Mouse (Mus musculus) midbrain, embryonic 16.5 days (tissue): ENCODE measurements around the gene Pde1c. TPM values are rescaled to one million over a fixed set of nuclear protein-coding genes. Genes with fewer than 3 reads are reported as not detected.

Source experiments
- ATAC-seq: fragments of 200-750 bp; cut with Nextera tagmentation; 2 replicates; pipeline ENCODE4 v1.8.0; 2017; ENCODE audit warnings: moderate TSS enrichment
- H3K27ac ChIP-seq: fragments of 300-500 bp; sonication (generic); 2 replicates; pipeline ENCODE4 v1.5.1; 2014; ENCODE audit warnings: mild to moderate bottlenecking, low read length, mixed read lengths
- H3K27me3 ChIP-seq: fragments of 300-500 bp; sonication (generic); 2 replicates; pipeline ENCODE4 v1.6.1; 2014; ENCODE audit warnings: low read depth, low read length, mixed read lengths; ENCODE audit not compliant: control insufficient read depth, insufficient read depth
- H3K36me3 ChIP-seq: fragments of 300-500 bp; sonication (generic); 2 replicates; pipeline ENCODE4 v1.6.1; 2014; ENCODE audit warnings: mild to moderate bottlenecking, low read length, moderate library complexity, mixed read lengths; ENCODE audit not compliant: control insufficient read depth, insufficient read depth
- H3K4me1 ChIP-seq: fragments of 300-500 bp; sonication (generic); 2 replicates; pipeline ENCODE4 v1.6.1; 2014; ENCODE audit warnings: mild to moderate bottlenecking, low read length, mixed read lengths; ENCODE audit not compliant: control insufficient read depth, insufficient read depth
- H3K4me2 ChIP-seq: fragments of 300-500 bp; sonication (generic); 2 replicates; pipeline ENCODE4 v1.6.1; 2014; ENCODE audit warnings: mild to moderate bottlenecking, low read length, mixed read lengths
- H3K4me3 ChIP-seq: fragments of 300-500 bp; sonication (generic); 2 replicates; pipeline ENCODE4 v1.5.1; 2014; ENCODE audit warnings: low read depth, mild to moderate bottlenecking, low read length, moderate library complexity, mixed read lengths
- H3K9ac ChIP-seq: fragments of 300-500 bp; sonication (generic); 2 replicates; pipeline ENCODE4 v1.6.1; 2014; ENCODE audit warnings: low read depth, low read length, mixed read lengths
- H3K9me3 ChIP-seq: fragments of 300-500 bp; sonication (generic); replicated peaks from 2 replicates; pipeline ENCODE4 v1.6.1; 2014; ENCODE audit warnings: mild to moderate bottlenecking, low read length, mixed read lengths; ENCODE audit not compliant: control insufficient read depth, poor library complexity, severe bottlenecking
- WGBS: fragments of 180-500 bp; shearing (Covaris S2); extraction: QIAGEN DNeasy Blood & Tissue Kit; methylation state at CpG from one replicate; pipeline ENCODE4 v1.1.7; 2014; 5-methylcytosine and 5-hydroxymethylcytosine counted together
- polyA plus RNA-seq: library from polyadenylated mRNA; unstranded; fragments of >200 nt; fragmentation: Nextera tagmentation; extraction: Ambion mirVana; gene quantifications from 2 replicates; pipeline ENCODE4 v1.2.1, GENCODE M21; 2015

Pde1c gene
- polyA plus RNA-seq, 1 experiment from 2014 or later = 7.4 TPM

DNA sequence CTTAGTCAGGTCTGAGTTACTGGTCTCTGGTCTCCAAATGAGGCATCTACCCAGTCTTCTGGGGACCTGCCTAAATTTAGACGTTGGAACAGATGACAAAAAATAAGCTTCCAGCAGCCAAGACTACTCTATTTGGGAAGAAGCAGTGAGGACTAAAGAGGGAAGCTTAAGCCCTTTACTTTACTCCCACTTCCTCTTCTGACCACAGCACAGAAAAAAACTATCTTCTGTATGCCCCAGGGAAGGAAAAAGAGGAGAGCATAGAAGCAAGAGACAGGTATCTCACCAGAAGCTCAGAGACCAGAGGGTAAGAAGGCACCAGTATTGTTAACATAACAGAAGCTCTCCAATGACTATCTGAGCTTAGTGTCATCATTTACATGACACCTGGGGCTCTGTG is 410.7 kb downstream of the Pde1c start:
- 79% methylated on average over 1 of the region's 1 CpGs for WGBS
- no peak overlapping the region for H3K4me2 ChIP-seq
- ATAC-seq = no peak

DNA sequence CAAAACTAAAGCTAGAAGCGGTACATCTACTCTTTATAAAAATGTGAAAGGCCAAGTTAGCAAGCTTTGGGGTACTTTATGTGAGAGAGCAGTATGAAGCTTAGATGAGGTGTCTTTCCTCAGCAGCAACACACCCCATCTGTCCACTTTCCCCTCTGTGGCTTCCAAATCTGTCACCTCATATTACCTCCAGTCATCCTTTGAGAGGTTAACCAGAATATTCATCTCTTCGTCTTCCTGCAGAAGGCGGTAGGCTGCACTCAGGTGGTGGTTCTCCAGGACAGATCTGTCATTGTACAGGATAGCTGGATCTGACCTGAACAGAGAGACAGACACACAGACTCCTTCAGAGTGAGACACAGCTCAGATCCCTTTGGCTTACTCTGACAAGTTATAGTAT is 412.1 kb downstream of the Pde1c start:
- no peaks in the 10 kb centered on the region for H3K27me3 ChIP-seq
- H3K36me3 ChIP-seq = no peaks in the 10 kb centered on the region
- 95% methylated on average over 3 of the region's 3 CpGs for WGBS
- no peaks in the 10 kb centered on the region for H3K9me3 ChIP-seq
- H3K4me3 ChIP-seq = no peak overlapping the region
- no peak overlapping the region for H3K27ac ChIP-seq
- no peak overlapping the region for H3K4me2 ChIP-seq
- ATAC-seq = no peak
- no peak overlapping the region for H3K9ac ChIP-seq
- no peaks in the 10 kb centered on the region for H3K4me1 ChIP-seq

More for the DNA sequence above, 410.7 kb downstream of the Pde1c start:
- Histone ChIP-seq H3K4me3 (no peak overlapping the region), H3K4me1 (no peaks in the 10 kb centered on the region), H3K27ac (no peak overlapping the region), H3K9ac (no peak overlapping the region), H3K9me3 (no peaks in the 10 kb centered on the region), H3K27me3 (no peaks in the 10 kb centered on the region), H3K36me3 (no peaks in the 10 kb centered on the region)

DNA sequence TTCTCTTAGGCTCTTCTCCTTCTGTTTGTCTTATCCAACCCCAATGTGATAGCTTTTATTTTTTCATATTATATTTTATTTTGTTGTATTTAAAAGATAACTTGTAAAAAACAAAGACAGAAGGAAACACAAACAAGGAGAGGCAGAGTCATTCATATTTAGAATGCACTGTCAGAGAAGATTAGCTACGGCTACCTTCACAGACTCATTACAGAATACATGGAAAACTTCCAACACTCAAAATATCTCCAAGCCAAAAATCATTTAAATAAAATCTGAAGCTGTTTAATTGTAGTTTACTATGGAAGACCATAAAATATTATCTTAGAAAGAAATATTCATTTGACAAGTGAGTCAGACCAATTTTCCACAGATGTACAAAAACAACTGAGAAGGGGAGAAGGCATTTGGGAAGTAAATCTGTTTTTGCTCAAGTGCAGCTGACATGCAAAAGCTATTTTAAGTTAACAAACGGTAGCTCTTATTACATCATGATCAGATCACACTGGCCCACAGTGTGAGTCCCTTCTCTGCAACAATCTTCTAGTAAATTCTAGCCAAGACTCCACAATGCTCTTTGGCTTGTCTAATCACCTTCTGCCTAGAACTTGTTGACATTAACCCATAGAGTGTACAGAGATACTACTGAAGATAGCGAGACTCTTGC is 438.3 kb downstream of the Pde1c start:
- Histone ChIP-seq H3K36me3 (no peaks in the 10 kb centered on the region), H3K4me2 (no peak overlapping the region), H3K4me3 (no peak overlapping the region), H3K9me3 (no peaks in the 10 kb centered on the region), H3K4me1 (no peaks in the 10 kb centered on the region), H3K27me3 (no peaks in the 10 kb centered on the region), H3K9ac (no peak overlapping the region), H3K27ac (no peak overlapping the region)
- ATAC-seq = no peak
- whole genome bisulfite sequencing = 81% methylated on average over 3 of the region's 3 CpGs

DNA sequence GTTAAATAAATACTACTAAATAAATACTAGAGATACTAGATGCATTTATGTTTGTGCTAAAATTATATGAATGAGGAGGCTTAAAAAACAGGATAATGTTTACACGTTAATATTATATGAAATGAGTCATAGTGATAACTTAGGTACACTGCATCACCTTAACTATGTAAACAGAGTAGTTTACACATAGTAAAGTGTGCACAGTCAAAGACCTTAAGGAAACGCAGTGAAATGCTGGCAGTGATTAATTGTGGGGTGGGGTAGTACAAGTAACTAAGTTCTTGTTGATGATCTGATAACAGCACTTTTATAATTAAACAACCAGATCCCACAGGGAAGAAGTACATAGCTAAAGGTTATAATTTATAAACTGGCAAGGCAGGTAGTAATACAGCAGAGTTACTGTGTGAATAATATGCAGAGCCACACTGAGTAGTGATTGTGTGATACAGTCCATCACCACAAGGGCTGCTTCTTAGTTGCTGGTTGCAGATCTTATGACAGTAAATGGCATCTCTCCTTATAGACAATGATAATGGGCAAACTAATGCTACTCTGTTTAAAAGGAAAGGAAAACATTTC is 469.3 kb downstream of the Pde1c start:
- Histone ChIP-seq H3K4me1 (no peaks in the 10 kb centered on the region), H3K9me3 (no peaks in the 10 kb centered on the region; the same call in 1 of the 2 replicates), H3K27ac (no peak overlapping the region), H3K4me3 (no peak overlapping the region), H3K36me3 (no peaks in the 10 kb centered on the region), H3K27me3 (no peaks in the 10 kb centered on the region), H3K9ac (no peak overlapping the region), H3K4me2 (no peak overlapping the region)
- ATAC-seq = no peak
- WGBS = 97% methylated on average over 2 of the region's 2 CpGs

DNA sequence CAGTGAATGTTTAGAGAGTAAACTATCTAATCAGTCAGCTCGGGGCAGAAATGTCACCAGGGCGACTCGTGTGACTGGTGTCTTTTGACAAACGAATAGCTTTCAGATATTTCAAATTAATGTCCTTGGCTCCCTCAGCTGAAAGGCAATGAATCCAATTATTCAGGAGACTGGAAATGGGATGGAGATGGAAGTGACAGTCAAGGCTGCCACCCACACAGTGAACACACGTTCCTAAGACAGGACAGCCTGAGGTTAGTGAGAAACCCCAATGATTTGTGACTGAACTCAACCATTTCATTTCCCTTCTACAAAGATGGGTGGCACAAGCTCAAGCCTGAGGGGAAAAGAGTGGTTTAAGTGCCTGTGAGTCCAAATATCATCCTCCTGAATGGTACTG is 470.5 kb downstream of the Pde1c start:
- H3K27me3 ChIP-seq = no peaks in the 10 kb centered on the region
- no peaks in the 10 kb centered on the region for H3K36me3 ChIP-seq
- H3K4me1 ChIP-seq = no peaks in the 10 kb centered on the region
- no peak overlapping the region for H3K9ac ChIP-seq
- no peak overlapping the region for H3K4me2 ChIP-seq
- no peak overlapping the region for H3K27ac ChIP-seq
- peak; percentile 54; the same call in 1 of the 2 replicates for ATAC-seq
- H3K4me3 ChIP-seq = no peak overlapping the region
- WGBS = 64% methylated on average over 5 of the region's 5 CpGs
- no peaks in the 10 kb centered on the region; the same call in 1 of the 2 replicates for H3K9me3 ChIP-seq

DNA sequence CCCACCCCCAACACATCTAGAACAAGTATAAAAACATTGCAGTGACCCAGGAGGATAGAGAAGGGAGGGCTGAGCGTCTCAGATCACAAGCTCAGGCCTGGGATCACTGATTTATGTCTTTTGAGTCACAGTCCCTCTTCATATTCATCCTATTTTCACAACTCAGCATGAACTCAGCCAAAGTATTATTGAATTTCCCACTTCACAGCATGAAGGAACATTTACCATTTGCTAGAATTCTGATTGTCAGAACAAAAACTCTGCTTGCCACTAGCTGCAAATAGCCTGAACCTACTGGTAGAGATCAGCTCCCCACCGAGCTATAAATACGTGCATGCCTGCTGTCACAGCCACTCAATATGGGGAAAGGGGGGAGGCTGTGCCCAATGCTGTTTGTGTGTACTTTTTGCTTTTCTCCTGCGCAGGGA is 492.5 kb downstream of the Pde1c start:
- Histone ChIP-seq H3K4me1 (no peaks in the 10 kb centered on the region), H3K9ac (no peak overlapping the region), H3K4me2 (no peak overlapping the region), H3K36me3 (no peaks in the 10 kb centered on the region), H3K9me3 (no peaks in the 10 kb centered on the region), H3K4me3 (no peak overlapping the region), H3K27me3 (no peaks in the 10 kb centered on the region), H3K27ac (no peak overlapping the region)
- ATAC-seq = peak; percentile 80; the same call in 1 of the 2 replicates
- 21% methylated on average over 4 of the region's 4 CpGs for WGBS

DNA sequence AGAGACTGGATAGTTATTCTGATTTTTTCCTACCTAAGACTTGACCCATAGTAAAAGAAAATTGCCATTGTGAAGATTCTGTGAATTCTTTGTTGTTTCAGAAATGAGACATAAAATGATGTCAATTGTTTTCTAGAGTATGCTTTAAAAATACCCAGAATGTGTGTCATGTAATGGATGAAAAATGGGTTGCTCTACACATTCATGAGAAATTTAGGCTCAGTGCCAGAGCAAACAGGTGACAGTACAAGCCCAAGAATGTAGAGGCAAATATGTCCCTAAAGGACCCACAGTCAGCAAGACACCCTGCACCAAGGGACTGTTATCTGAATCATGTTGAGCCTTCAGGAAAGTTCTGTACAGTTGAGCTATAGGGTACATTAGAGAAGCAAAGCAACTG is 500.4 kb downstream of the Pde1c start:
- Histone ChIP-seq H3K9me3 (no peaks in the 10 kb centered on the region), H3K27me3 (no peaks in the 10 kb centered on the region), H3K27ac (no peak overlapping the region), H3K4me3 (no peak overlapping the region), H3K4me2 (no peak overlapping the region), H3K36me3 (no peaks in the 10 kb centered on the region), H3K4me1 (no peaks in the 10 kb centered on the region), H3K9ac (no peak overlapping the region)
- ATAC-seq = no peak

DNA sequence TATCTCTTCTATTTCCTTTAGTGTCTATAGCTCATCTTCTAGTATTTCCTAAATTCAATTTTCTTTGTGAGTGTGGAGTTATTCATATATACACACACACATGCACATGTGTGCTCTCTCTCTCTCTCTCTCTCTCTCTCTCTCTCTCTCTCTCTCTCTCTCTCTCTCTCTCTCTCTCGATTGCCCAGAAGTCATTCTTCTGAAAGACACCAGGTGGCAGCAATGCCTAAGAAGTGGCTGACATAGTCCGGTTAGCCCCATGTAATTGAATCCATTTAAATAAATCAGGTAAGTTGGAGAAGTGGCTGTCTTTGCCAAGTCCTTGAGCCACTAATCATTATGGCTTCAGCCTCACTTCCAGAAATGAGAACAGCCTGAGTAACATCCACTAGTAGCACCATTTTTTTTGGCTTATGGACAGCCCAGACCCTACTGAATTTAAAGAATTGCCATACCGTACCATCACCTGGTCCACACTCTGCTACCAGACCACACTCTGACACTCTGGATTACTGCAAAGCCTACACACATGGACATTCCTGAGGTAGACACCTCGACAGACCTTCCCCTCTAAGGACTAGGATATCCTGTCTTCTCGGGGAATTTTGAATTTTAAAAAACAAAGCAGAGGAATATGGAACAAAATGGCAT is 502.1 kb downstream of the Pde1c start:
- peak; percentile 91 for ATAC-seq

DNA sequence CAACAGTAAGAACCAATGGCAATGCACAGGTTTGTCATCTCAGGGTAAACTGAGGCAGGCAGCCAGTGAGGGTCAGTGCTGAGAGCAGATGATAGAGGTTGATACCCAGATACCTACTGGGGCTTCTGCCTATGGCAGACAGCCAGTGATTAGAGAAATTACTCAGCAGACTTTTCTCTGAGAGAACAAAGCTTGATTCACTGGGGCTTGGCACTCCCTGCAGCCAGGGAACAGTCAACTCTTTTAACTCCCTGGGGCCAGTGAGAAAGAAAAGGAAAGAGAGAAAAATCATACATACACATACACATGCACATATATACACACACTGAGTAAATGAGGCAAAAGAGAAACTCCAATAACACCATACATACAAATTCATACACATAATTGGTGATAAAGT is 505.2 kb downstream of the Pde1c start:
- no peaks in the 10 kb centered on the region for H3K36me3 ChIP-seq
- H3K4me1 ChIP-seq = no peaks in the 10 kb centered on the region
- ATAC-seq = no peak
- no peak overlapping the region for H3K4me2 ChIP-seq
- no peaks in the 10 kb centered on the region for H3K9me3 ChIP-seq
- no peak overlapping the region for H3K9ac ChIP-seq
- no peak overlapping the region for H3K27ac ChIP-seq
- H3K27me3 ChIP-seq = no peaks in the 10 kb centered on the region
- no peak overlapping the region for H3K4me3 ChIP-seq

More for the DNA sequence above, 502.1 kb downstream of the Pde1c start:
- WGBS = 39% methylated on average over 5 of the region's 5 CpGs
- no peaks in the 10 kb centered on the region for H3K9me3 ChIP-seq
- no peak overlapping the region for H3K9ac ChIP-seq
- no peaks in the 10 kb centered on the region for H3K36me3 ChIP-seq
- H3K4me3 ChIP-seq = no peak overlapping the region
- H3K4me2 ChIP-seq = no peak overlapping the region
- H3K4me1 ChIP-seq = no peaks in the 10 kb centered on the region
- H3K27ac ChIP-seq = no peak overlapping the region
- no peaks in the 10 kb centered on the region for H3K27me3 ChIP-seq
